Mouse (Mus musculus): Measurements from ENCODE around the gene Tcp11.

Tcp11 gene

GRCm38 (mm10) chr17:28080045-28080816, at the start of gene Tcp11:
Gene Tcp11, minus strand, starts transcription at chr17:28080639.
- no peak for DNase-seq (ENCODE audit: low read depth, low spot score)

DNA sequence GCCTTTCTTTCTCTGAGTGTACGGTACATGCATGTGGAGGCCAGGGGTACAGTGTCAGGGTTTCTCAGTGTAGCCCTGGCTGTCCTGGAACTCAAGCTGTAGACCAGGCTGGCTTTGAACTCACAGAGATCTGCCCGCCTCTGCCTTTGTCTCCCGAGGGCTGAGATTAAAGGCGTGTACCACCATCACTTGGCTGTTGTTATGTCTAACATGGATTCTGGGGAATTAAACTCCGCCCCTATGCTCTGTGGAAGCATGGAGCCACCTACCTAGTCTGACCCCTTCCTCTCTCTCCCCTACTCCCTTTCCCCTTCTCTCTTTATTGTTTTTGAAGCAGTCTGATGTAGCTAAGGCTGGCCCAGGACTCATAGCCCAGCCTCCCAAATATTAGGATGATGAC, 49.4 kb upstream of the Tcp11 start:
- DNase-seq (ENCODE audit: low read depth, low spot score): no peak

GRCm38 (mm10) chr17:28124368-28124767, 43.9 kb upstream of the Tcp11 start:
- no peak for DNase-seq (ENCODE audit: low read depth, low spot score)

DNA sequence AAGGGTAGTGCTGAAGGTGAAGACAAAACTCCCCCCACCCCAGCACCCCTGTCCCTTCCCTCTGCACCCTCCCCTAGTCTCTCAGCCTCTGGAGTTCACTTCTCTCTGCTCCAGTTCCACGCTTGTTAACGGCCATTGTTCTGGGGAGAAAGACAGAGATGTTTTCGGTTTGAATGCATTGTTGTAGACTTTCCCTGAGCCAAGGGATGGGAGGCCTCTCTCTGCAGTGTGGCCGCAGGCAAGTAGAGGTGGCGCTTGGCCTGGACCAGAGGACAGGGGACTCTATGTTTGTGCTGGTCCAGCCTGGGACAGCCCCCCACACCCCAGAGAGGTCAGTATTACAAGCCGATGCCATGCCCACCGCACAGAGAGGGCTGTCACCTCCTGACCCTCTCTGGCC, 43.2 kb upstream of the Tcp11 start:
- no peak for DNase-seq (ENCODE audit: low read depth, low spot score)

DNA sequence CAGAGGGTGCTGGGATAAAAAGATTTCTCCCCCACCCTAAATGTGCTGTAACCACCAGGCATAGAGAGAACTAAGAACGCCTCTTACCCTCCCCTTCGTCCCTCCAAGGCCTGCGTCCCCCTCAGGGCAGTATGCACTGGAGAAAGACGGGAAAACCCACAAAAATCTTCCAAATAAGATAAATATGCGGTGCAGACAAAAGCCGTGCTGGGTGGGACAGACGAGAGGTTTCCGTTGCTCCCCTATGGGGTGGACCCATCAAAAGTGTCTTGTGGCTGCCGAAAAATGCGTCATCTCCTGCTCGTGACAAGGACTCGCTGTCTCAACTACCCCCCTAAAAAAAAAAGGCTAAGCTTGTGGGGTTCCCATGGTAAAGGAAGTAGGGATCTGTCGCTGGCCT, 42.5 kb upstream of the Tcp11 start:
- no peak for DNase-seq (ENCODE audit: low read depth, low spot score)

DNA sequence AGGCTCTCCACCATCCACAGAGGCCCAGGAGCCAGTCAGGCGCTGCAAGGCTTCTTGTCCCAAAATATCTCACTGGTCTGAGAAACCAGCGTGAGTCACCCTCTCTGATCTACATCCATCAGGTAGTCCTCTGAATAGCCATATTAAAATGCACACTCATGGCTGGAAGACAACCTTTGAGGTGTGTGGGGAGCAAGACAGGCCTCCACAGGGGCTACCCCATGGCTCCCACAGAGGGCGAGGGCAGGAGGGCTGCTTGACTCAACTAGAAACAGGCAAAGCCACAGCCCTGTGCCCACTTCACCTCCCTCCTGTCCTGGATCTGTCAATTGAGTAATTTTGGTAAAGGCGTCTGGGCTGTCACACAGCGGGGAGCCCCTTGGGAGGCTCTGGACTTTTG, 40.0 kb upstream of the Tcp11 start:
- no peak for DNase-seq (ENCODE audit: low read depth, low spot score)

- DNase-seq (ENCODE audit: low read depth, low spot score): no peak
These were observed 37.2 kb upstream of the Tcp11 start for GRCm38 (mm10) chr17:28117451-28118209.

GRCm38 (mm10) chr17:28116335-28116734, 35.9 kb upstream of the Tcp11 start:
- no peak for DNase-seq (ENCODE audit: low read depth, low spot score)

DNA sequence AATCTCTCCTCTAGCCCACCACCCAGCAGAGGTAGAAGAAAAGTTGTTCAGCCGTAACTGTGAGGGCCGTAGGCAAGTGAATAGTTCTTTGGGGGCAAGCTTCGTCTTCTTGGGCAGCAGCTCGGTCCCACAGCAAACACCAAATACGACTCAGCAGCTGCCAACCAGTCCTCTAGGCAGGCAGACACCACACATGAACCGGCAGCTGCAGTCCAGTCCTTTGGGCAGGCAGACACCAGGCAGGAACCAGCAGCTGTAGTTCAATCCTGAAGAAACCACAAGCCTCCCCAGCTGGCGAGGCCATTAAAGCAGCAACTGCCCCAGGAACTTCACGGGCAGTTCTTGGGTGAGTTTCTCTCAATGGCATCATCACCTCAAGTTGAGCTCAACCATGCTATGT, 31.8 kb upstream of the Tcp11 start:
- no peak for DNase-seq (ENCODE audit: low read depth, low spot score)

- no peak for DNase-seq (ENCODE audit: low read depth, low spot score)
These were observed 26.8 kb upstream of the Tcp11 start for GRCm38 (mm10) chr17:28107275-28107674.

- DNase-seq (ENCODE audit: low read depth, low spot score): no peak
These were observed 25.9 kb upstream of the Tcp11 start for GRCm38 (mm10) chr17:28106352-28106751.

DNA sequence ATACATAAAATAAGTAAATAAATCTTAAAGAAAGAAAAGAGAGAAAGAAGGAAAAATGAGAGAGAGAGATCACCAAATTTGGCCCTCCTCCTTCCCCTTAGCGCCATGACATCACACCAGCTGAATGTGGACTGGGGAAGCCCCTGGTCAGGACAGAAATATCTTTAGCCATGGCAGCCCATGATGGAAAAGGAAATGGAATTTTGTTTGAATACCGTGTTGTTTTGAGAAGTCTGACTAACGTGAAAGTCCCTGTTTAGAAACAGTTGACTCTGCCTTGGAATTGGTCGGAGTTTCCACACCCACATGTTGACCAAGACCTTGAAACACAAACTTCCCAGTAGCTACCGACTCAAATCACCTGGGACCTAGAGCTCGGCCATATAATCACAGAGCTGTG, 24.0 kb upstream of the Tcp11 start:
- DNase-seq (ENCODE audit: low read depth, low spot score): no peak

- DNase-seq (ENCODE audit: low read depth, low spot score): no peak
These were observed 21.5 kb upstream of the Tcp11 start for GRCm38 (mm10) chr17:28101902-28102319.

DNA sequence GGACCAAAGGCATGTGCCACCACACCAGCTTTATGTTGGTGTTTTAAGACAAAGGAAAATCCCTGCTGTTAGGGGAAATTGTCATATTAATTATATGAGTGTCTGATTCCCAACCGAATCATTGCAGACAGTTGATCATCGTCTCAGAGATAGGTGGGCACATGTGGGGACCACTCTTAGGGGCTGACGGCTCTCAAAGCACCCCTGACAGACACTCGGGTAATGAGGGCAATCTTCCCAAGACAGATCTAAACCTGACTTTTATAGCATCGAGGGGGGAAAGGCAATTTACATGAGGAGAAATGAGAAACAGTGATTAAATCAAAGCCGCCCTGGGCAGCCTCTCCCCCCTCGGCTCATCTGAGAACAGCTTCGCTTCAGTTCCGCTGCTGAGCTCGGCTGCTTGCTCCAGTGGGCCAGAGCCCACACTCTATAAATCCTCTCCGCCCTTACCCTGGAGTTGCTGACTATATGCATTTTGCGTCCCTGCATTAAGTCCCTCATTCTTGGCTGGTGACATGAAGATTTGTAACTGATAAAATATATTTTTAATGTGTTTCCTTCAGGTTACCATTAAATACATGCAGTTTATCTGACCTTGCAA, 20.9 kb upstream of the Tcp11 start:
- DNase-seq (ENCODE audit: low read depth, low spot score): no peak

GRCm38 (mm10) chr17:28100669-28101068, 20.2 kb upstream of the Tcp11 start:
- DNase-seq (ENCODE audit: low read depth, low spot score): no peak

- no peak for DNase-seq (ENCODE audit: low read depth, low spot score)
These were observed 18.6 kb upstream of the Tcp11 start for GRCm38 (mm10) chr17:28099086-28099485.

GRCm38 (mm10) chr17:28097308-28097707, 16.9 kb upstream of the Tcp11 start:
- no peak for DNase-seq (ENCODE audit: low read depth, low spot score)

GRCm38 (mm10) chr17:28096418-28096817, 16.0 kb upstream of the Tcp11 start:
- no peak for DNase-seq (ENCODE audit: low read depth, low spot score)

DNA sequence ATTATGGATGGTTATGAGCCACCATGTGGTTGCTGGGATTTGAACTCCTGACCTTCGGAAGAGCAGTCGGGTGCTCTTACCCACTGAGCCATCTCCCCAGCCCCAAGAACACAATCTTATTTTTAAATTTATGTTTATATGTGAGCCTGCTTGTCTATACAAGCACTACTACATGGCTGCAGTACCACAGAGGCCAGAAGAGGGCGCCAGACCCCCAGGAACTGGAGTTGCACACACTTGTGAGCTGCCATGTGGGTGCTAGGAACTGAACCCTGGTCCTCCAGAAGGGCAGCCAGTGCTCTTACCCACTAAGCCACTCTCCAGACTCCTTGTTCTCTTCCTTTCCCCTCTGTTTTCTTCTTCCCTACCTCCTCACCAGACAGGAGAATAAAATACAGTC, 13.4 kb upstream of the Tcp11 start:
- no peak for DNase-seq (ENCODE audit: low read depth, low spot score)

DNA sequence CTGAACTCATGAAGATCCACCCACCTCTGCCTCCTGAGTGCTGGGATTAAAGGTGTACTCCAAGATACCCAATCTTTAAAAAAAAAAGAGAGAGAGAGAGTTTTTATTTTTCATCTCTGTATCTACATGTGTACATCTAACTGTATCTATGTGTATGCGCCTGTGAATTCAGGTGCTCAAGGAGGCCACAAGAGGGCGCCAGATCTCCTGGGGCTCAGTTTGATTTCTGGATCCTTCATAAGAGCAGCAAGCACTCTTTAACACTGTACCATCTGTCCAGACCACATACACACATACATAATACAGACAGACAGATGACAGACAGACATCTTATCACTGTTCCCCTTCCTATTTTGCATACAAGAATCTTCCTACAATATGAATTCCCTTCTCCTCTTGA, 11.9 kb upstream of the Tcp11 start:
- no peak for DNase-seq (ENCODE audit: low read depth, low spot score)

- no peak for DNase-seq (ENCODE audit: low read depth, low spot score)
These were observed 8.3 kb upstream of the Tcp11 start for GRCm38 (mm10) chr17:28088718-28089117.

DNA sequence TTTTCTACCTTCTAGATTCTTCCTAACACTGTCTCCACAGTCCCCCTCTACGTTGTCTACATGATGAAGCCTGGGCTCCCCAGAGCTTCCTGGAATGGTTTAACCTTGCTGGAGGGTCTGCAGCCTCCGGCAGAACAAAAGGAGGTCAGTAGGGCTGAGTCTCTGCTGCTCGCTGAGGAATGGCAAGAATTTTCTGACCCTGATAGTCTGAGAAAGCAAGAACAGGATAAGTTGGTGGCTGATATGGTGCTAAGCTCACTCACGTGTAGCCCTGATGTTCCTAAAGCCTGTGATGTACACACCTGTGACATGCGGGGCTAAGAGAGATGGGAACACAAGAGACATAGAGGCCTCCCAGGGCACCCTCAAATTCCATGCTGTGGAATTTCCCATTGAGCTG, 7.0 kb upstream of the Tcp11 start:
- DNase-seq (ENCODE audit: low read depth, low spot score): no peak

DNA sequence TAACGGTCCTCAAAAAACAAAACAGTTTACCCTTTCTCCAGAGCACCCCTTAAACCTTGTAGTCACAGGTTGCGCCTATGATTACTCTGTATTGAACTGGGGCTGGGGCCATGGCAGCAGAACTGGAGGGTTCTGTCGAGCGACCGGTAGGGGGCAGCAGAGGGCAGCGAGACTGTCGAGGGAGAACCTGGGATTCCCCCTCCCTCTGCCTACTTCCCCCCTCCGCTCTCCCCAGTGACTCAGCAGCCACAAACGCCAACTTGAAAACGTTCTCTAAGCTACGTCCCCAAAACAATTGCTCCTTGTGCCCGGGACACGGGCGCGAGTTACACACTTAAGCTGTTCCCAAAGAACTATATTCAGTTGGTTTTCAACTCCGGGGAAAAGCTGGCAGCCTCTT, 4.5 kb upstream of the Tcp11 start:
- DNase-seq (ENCODE audit: low read depth, low spot score): peak; percentile 51
